Mouse (Mus musculus): ENCODE data around the gene Spag6.

DNA sequence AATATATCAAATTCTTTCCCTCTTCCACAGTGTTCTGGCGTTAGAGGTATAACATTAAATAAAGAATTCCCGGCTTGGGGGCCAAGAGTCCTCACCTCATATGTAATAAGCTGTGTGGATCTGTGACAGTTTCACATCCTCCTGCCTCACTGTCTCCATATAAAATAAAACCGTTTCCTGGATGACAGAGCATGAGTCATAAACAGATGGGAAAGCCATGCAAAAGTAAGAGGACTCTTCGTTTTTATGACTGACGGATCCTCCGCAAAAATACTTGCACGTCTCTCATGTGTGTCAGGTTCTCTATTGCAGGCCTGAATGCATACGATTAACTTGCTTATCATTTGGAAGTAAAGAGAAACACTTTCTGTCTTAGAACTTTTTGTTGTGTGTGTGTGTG, 78.6 kb downstream of the Spag6 start:
- TF ChIP-seq CTCF (IDR thresholded peaks at IDR 0.05; ENCODE audit: low read depth) = no peak
- TF ChIP-seq EP300 (IDR thresholded peaks at IDR 0.05; ENCODE audit: low read depth) = no peak

Measured in liver, postnatal 0 days (tissue).